Mouse (Mus musculus) G1E (cell line): ENCODE measurements around the gene Arhgef16.

Experiments
- CTCF ChIP-seq: IDR thresholded peaks from 2 replicates; pipeline ENCODE4 v1.5.1; 2012; ENCODE audit warnings: low read depth, low read length, inconsistent platforms, mixed read lengths
- POLR2AphosphoS5 ChIP-seq: IDR thresholded peaks from 2 replicates; pipeline ENCODE4 v1.6.1; 2012; ENCODE audit warnings: low read depth, low read length, inconsistent platforms; ENCODE audit not compliant: insufficient replicate concordance

- TF ChIP-seq CTCF (no peak), POLR2AphosphoS5 (no peak)
Observed at GRCm38 (mm10) chr4:154325410-154325809, 23.9 kb upstream of the Arhgef16 start.
